Mouse (Mus musculus) liver, embryonic 12.5 days (tissue): ENCODE measurements around the gene Plxnb2. TPM values are rescaled to one million over a fixed set of nuclear protein-coding genes. Genes with fewer than 3 reads are reported as not detected.

Experiments
- ATAC-seq: fragments of 200-750 bp; cut with Nextera tagmentation; 2 replicates; pipeline ENCODE4 v1.8.0; 2017; ENCODE audit warnings: moderate number of reproducible peaks, mild to moderate bottlenecking, moderate library complexity
- H3K27ac ChIP-seq: fragments of 300-500 bp; sonication (generic); 2 replicates; pipeline ENCODE4 v1.5.1; 2016; ENCODE audit warnings: mild to moderate bottlenecking
- H3K27me3 ChIP-seq: fragments of 300-500 bp; sonication (generic); replicated peaks from 2 replicates; pipeline ENCODE4 v1.6.1; 2016; ENCODE audit warnings: mild to moderate bottlenecking, moderate library complexity
- H3K36me3 ChIP-seq: fragments of 300-500 bp; sonication (generic); 2 replicates; pipeline ENCODE4 v1.6.1; 2016; ENCODE audit warnings: mild to moderate bottlenecking, moderate library complexity
- H3K4me1 ChIP-seq: fragments of 300-500 bp; sonication (generic); 2 replicates; pipeline ENCODE4 v1.6.1; 2016
- H3K4me2 ChIP-seq: fragments of 300-500 bp; sonication (generic); 2 replicates; pipeline ENCODE4 v1.6.1; 2016; ENCODE audit warnings: mild to moderate bottlenecking, moderate library complexity
- H3K4me3 ChIP-seq: fragments of 300-500 bp; sonication (generic); 2 replicates; pipeline ENCODE4 v1.5.1; 2016; ENCODE audit warnings: mild to moderate bottlenecking, moderate library complexity
- H3K9ac ChIP-seq: fragments of 300-500 bp; sonication (generic); 2 replicates; pipeline ENCODE4 v1.6.1; 2016; ENCODE audit warnings: mild to moderate bottlenecking, moderate library complexity
- H3K9me3 ChIP-seq: fragments of 300-500 bp; sonication (generic); replicated peaks from 2 replicates; pipeline ENCODE4 v1.6.1; 2016; ENCODE audit warnings: mild to moderate bottlenecking, moderate library complexity
- WGBS: fragments of 180-500 bp; shearing (Covaris S2); methylation state at CpG from one replicate; pipeline ENCODE4 v1.1.7; 2016; ENCODE audit not compliant: insufficient replicate concordance; 5-methylcytosine and 5-hydroxymethylcytosine counted together
- polyA plus RNA-seq: library from polyadenylated mRNA; unstranded; fragments of >200 nt; fragmentation: Nextera tagmentation; extraction: Ambion mirVana; gene quantifications from 2 replicates; pipeline ENCODE4 v1.2.1, GENCODE M21; 2016

Plxnb2 gene
- polyA plus RNA-seq, 1 experiment from 2014 or later: 38.8 TPM

DNA sequence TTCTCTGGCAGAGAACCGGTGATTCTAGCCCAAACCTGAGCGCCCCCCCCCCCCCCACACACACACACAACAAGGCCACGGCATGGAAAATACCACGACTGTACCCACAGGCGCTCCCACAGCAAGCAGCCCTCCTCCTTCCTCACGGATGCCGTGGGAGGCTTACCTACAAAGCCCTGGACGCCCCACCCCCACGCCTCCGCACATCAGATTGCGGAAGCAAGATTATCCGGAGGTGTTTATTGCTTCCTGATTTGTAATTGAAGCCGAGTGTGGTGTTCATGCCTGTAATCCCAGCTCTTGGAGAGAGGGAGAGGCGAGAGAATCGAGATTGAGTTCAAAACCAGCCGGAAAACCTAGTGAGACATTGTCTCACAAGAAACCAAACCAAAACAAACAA lies 33.6 kb downstream of the Plxnb2 start:
- Histone ChIP-seq H3K36me3 (no peaks in the 10 kb centered on the region), H3K27me3 (peaks cover 91% of the 10 kb centered on the region), H3K9ac (0 out of 2 replicates have a peak overlapping the region, but pooled peaks have one; percentile 2), H3K9me3 (no peaks in the 10 kb centered on the region), H3K27ac (no peak overlapping the region), H3K4me3 (0 out of 2 replicates have a peak overlapping the region, but pooled peaks have one; percentile 18), H3K4me1 (peaks cover 22% of the 10 kb centered on the region), H3K4me2 (peak overlapping the region; percentile 50)
- ATAC-seq: no peak
- WGBS: 8% methylated on average over 15 of the region's 16 CpGs

DNA sequence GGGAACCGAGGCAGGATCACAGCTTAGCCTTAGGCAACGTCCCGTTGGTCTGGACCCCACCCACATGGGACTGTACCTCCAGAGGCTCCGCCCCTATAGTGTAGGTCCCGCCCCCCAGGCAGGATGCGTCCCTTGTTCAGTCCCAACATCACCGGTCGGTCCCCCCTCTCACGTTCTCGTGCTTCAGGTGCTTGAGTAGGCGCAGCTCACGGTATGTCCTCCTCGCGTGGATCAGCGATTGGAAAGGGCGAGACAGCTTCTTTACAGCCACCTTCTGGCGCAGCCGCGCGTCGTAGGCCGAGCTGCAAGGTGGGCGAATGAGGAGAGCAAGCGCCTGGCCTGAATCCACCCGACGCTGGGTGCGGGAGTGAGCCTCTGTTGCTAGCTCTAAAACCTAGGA lies 34.1 kb downstream of the Plxnb2 start:
- no peaks in the 10 kb centered on the region for H3K9me3 ChIP-seq
- H3K27ac ChIP-seq: no peak overlapping the region
- H3K9ac ChIP-seq: 0 out of 2 replicates have a peak overlapping the region, but pooled peaks have one; percentile 2
- H3K27me3 ChIP-seq: peaks cover 95% of the 10 kb centered on the region
- 0 out of 2 replicates have a peak, but pooled peaks have one; percentile 22 for ATAC-seq
- peak overlapping the region; percentile 50 for H3K4me2 ChIP-seq
- no peaks in the 10 kb centered on the region for H3K36me3 ChIP-seq
- WGBS: 5% methylated on average over 27 of the region's 27 CpGs
- H3K4me3 ChIP-seq: peak overlapping the region; percentile 18
- H3K4me1 ChIP-seq: peaks cover 22% of the 10 kb centered on the region

DNA sequence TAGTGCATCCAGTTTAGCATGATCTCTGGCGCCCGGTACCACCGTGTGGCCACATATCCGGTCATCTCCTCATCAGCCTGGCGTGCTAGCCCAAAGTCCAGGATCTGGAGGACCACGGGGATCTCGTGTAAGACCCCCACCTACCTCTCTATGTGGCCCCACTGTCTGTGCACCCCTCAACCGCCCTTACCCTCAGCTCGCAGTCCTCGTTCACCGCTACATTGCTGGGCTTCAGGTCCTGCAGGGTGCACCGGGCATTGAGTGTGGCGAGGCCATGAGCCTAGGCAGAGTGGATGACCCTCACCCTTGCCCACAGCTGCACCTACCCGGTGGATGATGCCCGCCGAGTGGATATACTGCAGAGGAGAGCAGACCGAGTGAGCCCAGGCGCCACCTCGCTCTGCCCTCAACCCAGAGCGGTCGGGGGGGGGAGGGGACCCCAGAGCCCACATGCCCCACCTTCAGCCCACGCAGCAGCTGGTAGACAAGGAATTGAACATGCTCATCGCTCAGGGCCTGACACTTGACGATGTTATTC lies 34.7 kb downstream of the Plxnb2 start:
- peaks cover 23% of the 10 kb centered on the region for H3K4me1 ChIP-seq
- peak overlapping the region; percentile 50; the same call in 1 of the 2 replicates for H3K4me2 ChIP-seq
- H3K36me3 ChIP-seq: no peaks in the 10 kb centered on the region
- 58% methylated on average over 24 of the region's 24 CpGs for WGBS
- peaks cover 100% of the 10 kb centered on the region for H3K27me3 ChIP-seq
- H3K27ac ChIP-seq: no peak overlapping the region
- H3K9me3 ChIP-seq: no peaks in the 10 kb centered on the region
- H3K4me3 ChIP-seq: no peak overlapping the region
- no peak overlapping the region for H3K9ac ChIP-seq
- no peak for ATAC-seq

DNA sequence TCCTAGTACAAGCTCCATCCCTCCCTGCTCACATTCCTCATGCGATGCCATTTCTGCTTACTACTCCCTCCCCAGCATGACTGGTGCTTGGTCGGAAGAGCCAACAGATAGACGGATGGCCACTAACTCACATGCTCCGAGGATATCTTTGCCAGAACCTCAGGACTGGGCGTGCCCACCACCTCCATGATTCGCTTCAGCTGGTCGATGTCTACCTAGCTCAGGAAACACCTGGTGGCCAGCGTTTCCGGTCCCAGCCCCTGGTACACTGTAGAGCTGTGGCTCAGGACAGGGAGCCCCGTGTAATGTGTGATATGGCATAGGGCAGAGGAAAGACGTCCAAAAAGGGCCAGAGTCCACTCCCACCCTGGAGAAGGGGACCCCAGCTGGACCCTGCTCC lies 35.6 kb downstream of the Plxnb2 start:
- Histone ChIP-seq H3K4me3 (no peak overlapping the region), H3K36me3 (no peaks in the 10 kb centered on the region), H3K9me3 (no peaks in the 10 kb centered on the region), H3K4me1 (peaks cover 28% of the 10 kb centered on the region), H3K27me3 (peaks cover 100% of the 10 kb centered on the region), H3K4me2 (no peak overlapping the region), H3K9ac (no peak overlapping the region), H3K27ac (no peak overlapping the region)
- ATAC-seq: no peak
- WGBS: 55% methylated on average over 11 of the region's 11 CpGs

DNA sequence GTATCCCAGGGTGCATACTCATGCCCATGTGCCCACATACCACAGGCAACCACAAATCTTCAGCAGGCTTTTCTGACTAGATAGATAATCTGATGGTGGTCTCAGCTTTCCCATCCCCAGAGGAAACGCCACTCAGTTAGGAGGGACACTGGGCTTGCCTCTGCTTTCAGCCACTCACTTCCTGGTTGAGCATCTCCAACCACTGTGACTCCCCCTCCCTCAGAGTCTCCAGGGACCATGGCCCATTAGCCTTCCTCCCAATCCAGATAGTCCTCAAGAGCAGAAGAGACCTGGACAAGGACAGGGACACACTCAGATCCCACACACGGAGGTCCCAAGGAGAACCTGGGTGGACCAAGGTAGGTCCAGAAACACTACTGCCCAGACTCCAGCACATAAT lies 37.5 kb downstream of the Plxnb2 start:
- H3K27me3 ChIP-seq: peaks cover 100% of the 10 kb centered on the region
- no peaks in the 10 kb centered on the region for H3K36me3 ChIP-seq
- H3K4me3 ChIP-seq: no peak overlapping the region
- no peak overlapping the region for H3K4me2 ChIP-seq
- no peak overlapping the region for H3K9ac ChIP-seq
- peaks cover 16% of the 10 kb centered on the region for H3K4me1 ChIP-seq
- H3K27ac ChIP-seq: no peak overlapping the region
- 35% methylated on average over 2 of the region's 2 CpGs for WGBS
- no peak for ATAC-seq
- H3K9me3 ChIP-seq: no peaks in the 10 kb centered on the region

DNA sequence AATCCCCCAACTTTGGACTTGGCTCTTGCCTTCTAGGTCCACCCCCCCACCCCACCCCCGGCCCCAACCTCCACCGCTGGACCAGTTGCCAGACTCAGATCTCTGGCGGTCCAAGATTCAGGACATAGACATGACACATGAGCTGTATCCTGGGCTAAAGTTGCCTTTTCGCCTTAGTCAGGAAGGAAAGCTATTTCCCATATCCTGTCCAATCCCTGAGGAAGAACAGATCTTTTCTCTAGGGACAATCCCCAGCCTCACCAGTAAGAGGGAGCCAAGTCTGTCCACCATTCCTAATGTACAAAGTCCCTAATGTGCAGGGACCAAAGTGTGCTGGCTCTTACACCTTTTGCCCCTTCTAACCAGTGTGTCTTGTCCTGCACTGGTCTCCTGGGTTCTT lies 38.7 kb downstream of the Plxnb2 start:
- no peak for ATAC-seq
- no peak overlapping the region for H3K4me3 ChIP-seq
- H3K4me1 ChIP-seq: peaks cover 13% of the 10 kb centered on the region
- no peak overlapping the region for H3K27ac ChIP-seq
- 55% methylated on average over 4 of the region's 4 CpGs for WGBS
- no peaks in the 10 kb centered on the region for H3K9me3 ChIP-seq
- no peak overlapping the region for H3K9ac ChIP-seq
- peaks cover 100% of the 10 kb centered on the region for H3K27me3 ChIP-seq
- H3K36me3 ChIP-seq: no peaks in the 10 kb centered on the region
- H3K4me2 ChIP-seq: no peak overlapping the region

DNA sequence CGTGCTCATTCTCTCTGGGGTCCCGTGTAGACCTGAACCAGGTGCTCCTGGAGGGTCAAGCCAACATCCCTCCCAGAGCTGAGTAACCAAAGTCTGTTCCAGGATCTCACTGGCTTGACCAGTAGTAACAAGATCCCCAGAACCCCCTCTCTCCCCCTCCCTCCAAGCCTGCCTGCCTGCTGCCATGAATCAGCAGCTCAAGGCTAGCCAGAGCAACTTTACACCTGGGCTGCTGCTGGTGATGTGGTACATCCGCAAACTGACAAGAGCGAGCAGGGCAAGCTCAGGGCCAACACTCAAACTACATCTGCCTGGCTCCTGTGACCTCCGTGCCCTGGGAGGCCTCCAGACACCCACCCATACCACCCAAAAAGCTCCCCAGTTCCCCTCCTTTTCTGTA lies 39.1 kb downstream of the Plxnb2 start:
- no peak for ATAC-seq
- Histone ChIP-seq H3K4me2 (no peak overlapping the region), H3K4me3 (no peak overlapping the region), H3K36me3 (no peaks in the 10 kb centered on the region), H3K27me3 (peaks cover 100% of the 10 kb centered on the region), H3K4me1 (peaks cover 9% of the 10 kb centered on the region), H3K27ac (no peak overlapping the region), H3K9ac (no peak overlapping the region), H3K9me3 (no peaks in the 10 kb centered on the region)
- WGBS: 24% methylated on average over 5 of the region's 5 CpGs

DNA sequence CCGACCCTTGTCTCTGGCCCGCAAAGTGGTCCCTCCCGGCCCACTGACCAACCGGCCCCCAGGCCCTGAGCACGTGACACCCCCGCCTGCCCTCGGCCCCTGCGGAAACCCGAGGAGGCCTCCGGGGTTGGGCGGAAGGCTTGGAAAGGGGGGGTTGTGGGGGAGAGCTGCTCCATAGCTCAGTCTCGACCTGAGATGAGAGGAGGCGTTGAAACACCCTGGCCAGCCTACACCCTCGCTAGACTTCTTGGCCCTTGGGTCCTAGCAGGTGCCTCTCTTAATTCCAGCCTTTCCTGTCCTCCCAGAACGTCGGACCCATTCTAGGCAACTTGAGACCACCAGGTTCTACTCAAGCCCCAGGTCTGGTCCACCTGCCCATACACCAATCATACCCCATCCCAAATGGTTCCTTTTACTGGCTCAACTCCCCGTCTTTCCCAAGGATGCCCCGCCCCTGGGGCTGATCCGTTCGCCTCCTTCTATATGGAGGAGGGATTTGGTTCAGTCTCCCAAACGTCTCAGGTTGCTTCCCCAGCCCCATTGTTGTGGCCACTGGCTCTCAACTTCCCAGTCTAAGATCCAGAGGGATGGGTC lies 39.8 kb downstream of the Plxnb2 start, which contains the start of gene Mapk12:
Gene Mapk12 (minus strand): TSS at position 45 of the 594 bp plus-strand sequence.
- Histone ChIP-seq H3K27ac (no peak within 1 kb of the TSS), H3K36me3 (no peaks in the 10 kb centered on the region), H3K27me3 (peaks cover 100% of the 10 kb centered on the region), H3K9ac (peak within 1 kb of the TSS; percentile 14; the same call in 1 of the 2 replicates), H3K4me3 (peak within 1 kb of the TSS; percentile 47), H3K9me3 (no peaks in the 10 kb centered on the region), H3K4me2 (peak within 1 kb of the TSS; percentile 61), H3K4me1 (0 out of 2 replicates have a peak, but pooled peaks cover 6% of the 10 kb centered on the region)
- WGBS: under 1% methylated on average over 21 of the region's 21 CpGs
- ATAC-seq: no peak; the same call in 1 of the 2 replicates

DNA sequence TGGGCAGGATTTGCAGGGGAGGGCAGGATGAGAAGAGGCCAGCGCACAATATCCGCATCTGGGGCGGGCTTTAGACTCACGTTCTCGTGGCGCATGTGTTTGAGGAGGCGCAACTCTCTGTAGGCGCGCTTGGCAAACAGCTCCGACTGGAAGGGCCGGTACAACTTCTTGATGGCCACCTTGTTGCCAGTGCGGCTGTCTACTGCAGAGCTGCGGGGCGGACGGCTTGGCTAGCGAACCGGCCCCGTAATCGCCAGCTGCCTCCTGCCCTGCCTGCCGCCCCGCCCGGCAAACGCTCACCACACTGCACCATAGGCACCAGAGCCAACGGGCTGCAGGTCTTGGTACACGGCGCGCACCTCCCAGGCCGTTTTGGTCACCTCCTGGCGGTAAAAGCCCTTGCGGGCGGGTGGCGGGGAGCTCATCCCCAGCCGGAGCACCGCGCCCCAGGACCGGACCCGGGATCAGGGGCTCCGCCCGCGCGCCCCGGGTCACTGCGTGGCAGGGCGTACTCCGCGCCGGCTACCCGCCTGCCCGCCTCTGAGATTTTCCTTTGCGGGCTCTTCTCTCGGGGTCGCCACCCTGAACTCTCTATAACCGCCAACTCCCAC lies 40.4 kb downstream of the Plxnb2 start:
- Histone ChIP-seq H3K9ac (peak overlapping the region; percentile 14; the same call in 1 of the 2 replicates), H3K27ac (no peak overlapping the region), H3K4me2 (peak overlapping the region; percentile 61), H3K4me3 (peak overlapping the region; percentile 47), H3K4me1 (0 out of 2 replicates have a peak, but pooled peaks cover 6% of the 10 kb centered on the region), H3K36me3 (no peaks in the 10 kb centered on the region), H3K9me3 (no peaks in the 10 kb centered on the region), H3K27me3 (peaks cover 100% of the 10 kb centered on the region)
- WGBS: 2% methylated on average over 53 of the region's 53 CpGs
- no peak for ATAC-seq

DNA sequence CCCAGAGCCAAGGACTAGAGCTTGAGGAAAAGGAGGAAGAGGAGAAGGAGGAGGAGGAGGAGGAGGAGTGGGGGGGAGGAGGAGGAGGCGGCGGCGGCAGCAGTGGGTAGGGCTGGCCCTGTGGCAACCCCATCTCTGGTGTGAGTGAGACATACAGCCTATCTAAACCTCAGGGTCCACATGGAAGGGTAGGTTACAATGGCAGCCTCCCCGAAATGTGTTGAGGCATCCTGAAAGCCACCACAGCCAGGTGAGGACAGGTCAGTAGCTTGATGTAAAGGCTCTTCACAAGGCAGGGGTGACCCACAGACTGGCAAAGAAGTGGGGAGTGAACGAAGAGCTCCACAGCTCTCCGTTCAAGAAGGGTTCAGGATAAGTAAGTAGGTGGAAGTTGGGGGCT lies 42.1 kb downstream of the Plxnb2 start:
- WGBS: 72% methylated on average over 6 of the region's 6 CpGs
- H3K36me3 ChIP-seq: no peaks in the 10 kb centered on the region
- no peak overlapping the region for H3K9ac ChIP-seq
- no peak overlapping the region for H3K4me2 ChIP-seq
- H3K27me3 ChIP-seq: peaks cover 93% of the 10 kb centered on the region
- H3K27ac ChIP-seq: no peak overlapping the region
- 0 out of 2 replicates have a peak, but pooled peaks cover 6% of the 10 kb centered on the region for H3K4me1 ChIP-seq
- no peak overlapping the region for H3K4me3 ChIP-seq
- no peak for ATAC-seq
- H3K9me3 ChIP-seq: no peaks in the 10 kb centered on the region

DNA sequence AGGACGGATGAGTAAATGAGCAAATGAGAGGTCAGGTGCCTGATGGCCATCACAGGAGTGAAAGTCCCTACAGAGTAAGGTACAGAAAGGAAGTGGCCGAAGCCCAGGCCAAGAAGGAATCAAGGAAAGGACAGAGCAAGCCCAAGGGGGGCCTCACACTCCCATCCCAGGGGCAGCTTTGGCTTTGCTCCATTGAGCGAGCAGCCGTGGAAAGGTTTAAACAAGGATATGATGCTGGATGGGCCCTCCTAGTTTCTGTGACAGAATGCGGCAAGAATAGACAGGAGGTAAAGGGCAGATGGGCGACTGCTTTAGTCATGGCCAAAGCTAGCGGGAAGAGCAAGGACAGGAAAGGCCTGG lies 42.6 kb downstream of the Plxnb2 start:
- H3K27me3 ChIP-seq: peaks cover 87% of the 10 kb centered on the region
- H3K27ac ChIP-seq: no peak overlapping the region
- H3K9ac ChIP-seq: no peak overlapping the region
- ATAC-seq: no peak
- no peak overlapping the region for H3K4me3 ChIP-seq
- no peak overlapping the region for H3K4me2 ChIP-seq
- 69% methylated on average over 7 of the region's 7 CpGs for WGBS
- 0 out of 2 replicates have a peak, but pooled peaks cover 6% of the 10 kb centered on the region for H3K4me1 ChIP-seq
- H3K36me3 ChIP-seq: no peaks in the 10 kb centered on the region
- H3K9me3 ChIP-seq: no peaks in the 10 kb centered on the region

DNA sequence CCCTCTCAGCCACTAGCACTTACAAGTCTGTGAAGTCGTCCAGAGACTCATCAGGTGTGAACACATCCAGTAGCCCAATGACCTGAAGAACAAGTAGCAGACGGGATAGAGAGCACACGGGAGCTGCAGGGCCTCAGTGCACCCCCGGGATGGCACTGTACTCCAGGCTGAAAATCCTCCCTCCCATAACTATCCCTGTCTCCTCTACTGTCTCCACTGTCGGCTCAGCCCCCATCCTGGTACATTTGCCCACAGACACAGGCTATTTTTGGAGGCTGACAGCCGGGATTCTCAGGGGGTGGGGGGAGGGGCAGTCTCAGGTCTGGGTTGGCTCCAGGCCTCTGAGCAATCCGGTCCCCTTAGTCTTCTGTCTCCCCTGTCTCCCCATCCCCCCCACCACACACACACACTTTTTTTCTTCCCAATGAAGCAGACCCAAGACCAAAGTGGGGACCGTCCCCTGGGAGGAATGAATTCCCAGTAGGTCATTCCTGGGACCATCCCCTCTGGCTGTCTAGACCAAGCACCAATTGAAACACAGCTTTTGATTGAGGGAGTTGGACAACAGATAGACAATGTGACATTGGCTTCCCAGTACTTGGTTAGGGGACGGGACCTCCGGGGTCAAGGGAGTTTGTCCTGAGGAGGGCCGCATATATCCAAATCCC lies 43.1 kb downstream of the Plxnb2 start:
- H3K4me2 ChIP-seq: no peak overlapping the region

More for the DNA sequence above, 43.1 kb downstream of the Plxnb2 start:
- 0 out of 2 replicates have a peak, but pooled peaks cover 6% of the 10 kb centered on the region for H3K4me1 ChIP-seq
- H3K9ac ChIP-seq: no peak overlapping the region
- no peak overlapping the region for H3K4me3 ChIP-seq
- no peaks in the 10 kb centered on the region for H3K9me3 ChIP-seq
- no peak overlapping the region for H3K27ac ChIP-seq
- no peaks in the 10 kb centered on the region for H3K36me3 ChIP-seq
- H3K27me3 ChIP-seq: peaks cover 82% of the 10 kb centered on the region
- no peak for ATAC-seq
- 56% methylated on average over 11 of the region's 11 CpGs for WGBS
